Mouse (Mus musculus) cerebellum, adult 18-20 months (tissue): ENCODE measurements at regions not wholly inside any gene's neighbourhood (a gene's known extent, or its start where the extent isn't known, plus 50 kb on each side); places are given as distances from the start of the nearest gene placed in this dataset.

Experiments used
- DNase-seq, 2 experiments: peaks; one replicate each; pipeline ENCODE4 v3.0.0; 2021

- DNase-seq, result peak; percentile 3 to 4
Measured at GRCm38 (mm10) chr13:63627184-63627893, 53.9 kb upstream of the Ptch1 start.

DNA sequence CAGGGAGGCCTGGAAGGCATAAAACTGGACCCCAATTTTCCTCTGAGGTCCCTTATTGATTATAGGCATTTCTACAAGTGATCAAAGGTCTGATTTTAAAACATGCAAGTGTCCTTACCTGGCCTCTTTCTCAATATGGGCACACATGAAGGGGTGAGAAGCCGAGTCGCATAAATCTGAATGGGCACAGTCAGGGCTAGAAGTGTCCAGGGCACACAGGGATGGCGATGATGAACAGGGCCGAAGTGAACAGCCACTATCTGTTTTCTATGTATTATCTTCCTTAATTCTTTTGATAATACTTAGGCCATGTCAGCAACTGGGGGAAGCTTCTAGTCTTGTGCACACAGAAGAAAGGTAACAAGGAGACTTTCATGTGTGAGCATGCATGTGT lies 54.5 kb upstream of the Ptch1 start:
- DNase-seq, result no peak

- no peak for DNase-seq
Measured at GRCm38 (mm10) chr13:63631771-63632347, 58.5 kb upstream of the Ptch1 start.

GRCm38 (mm10) chr13:63634294-63634693 lies 60.9 kb upstream of the Ptch1 start:
- DNase-seq, result no peak

DNA sequence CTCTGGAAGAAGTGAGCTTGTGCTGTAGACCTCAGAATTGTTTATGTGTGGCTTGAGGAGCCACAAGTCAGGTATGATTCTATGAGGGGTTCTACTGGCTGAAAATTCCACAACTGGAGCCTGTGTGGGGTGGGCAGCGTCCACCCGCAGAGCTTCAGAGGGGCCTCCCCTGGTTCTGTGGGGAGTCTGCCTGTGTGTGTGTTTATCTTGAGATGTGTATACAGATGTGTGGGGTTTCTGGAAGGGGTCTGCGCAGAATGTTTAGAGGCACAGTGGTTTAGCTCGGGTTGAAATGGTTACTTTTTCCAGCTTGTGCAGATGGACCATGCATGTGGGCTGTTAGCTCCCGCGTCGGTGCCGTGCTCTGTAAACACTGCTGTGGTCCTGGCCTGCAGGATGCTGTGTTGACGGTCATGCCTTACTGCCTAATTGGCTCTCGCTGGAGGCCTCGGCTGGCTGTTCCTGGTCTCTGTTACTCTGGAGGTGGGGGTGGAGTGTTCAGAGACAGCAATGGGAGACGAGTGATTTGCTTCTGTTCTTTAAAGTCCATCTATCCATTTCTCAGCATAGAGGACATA lies 68.3 kb upstream of the Ptch1 start:
- no peak for DNase-seq

- DNase-seq, result peak; percentile 6 to 26
Measured at GRCm38 (mm10) chr13:63642617-63643016, 69.2 kb upstream of the Ptch1 start.

DNA sequence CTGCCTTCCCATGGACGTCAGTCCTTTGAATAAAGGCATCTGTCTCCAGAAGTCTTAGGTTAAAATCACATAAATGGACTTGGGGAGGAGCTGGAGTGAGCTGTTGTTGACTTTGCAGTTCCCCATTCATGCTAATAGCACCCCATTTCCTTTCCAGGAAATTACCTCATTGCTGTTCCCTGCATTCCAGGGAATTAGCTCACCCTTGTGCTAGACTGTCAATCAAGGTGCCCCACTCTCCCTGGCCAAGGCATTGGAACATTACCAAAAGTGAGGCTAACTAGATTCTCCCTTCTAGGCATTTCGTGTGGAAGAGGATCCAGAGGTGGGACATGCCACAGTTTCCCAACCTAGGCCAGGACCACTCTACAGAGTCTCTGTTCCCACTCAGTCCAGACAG lies 70.0 kb upstream of the Ptch1 start:
- DNase-seq, result no peak

DNA sequence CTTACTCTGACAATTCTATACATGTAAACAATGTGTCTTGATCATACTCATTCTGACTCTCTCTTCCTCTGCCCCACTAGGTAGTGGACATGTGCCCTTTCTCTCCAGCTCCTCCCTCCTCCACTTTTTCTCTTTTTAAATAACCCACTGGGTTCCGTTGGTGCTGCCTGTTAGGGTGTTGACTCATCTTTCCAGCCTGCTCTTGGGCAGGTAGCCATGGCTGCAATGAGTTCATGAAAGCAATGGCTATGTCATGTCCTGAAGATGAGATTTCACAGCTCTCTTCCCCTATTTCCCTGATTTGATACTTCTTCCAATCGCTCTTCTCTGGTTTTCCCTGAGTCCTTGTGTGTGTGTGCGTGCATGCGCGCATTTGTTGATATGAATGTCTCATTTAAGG lies 70.9 kb upstream of the Ptch1 start:
- DNase-seq, result no peak

DNA sequence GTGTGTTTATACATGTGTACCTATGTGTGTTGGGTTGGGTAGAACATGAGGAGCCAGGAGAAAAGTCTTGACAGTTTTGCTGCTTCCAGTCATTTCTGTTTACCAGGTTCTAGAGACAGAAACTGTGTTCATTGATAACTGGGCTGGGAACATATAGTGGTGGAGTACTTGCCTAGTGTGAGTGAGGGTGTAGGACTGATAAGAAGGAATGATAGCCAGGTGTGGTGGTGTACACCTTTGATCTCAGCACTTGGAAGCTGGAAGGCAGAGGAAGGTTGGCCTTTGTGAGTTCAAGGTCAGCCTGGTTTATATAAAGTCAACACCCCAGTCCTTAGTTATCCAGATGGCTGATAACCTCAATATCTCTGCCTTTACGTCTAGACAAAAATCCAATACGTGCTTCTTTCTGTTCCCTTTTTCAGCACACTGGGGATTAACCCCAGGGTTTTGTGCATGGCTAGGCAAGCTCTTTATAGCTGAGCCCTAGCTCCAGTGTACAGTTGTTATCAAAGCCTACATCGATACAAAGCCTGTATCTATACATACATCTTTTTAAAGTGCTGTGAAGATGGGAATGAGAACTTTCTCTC lies 75.8 kb upstream of the Ptch1 start:
- DNase-seq, result no peak

DNA sequence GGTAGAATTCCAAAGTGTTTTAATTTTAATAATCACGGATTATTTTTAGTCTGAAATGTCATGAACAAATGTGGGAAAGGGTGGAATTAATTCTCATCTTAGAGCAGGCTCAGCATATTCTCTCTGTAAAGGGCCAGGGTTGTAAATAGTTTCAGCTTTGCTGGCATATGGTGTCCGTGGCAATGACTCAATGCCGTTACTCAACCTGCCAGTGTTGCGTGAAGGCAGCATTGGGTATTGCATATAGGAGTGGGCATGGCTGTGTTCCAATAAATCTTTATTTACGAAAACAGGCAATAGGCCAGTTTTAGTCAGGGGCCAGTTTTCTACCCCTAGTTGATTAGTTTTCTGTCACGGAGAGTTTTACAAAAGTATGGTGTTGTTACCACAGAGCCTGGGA lies 81.1 kb upstream of the Ptch1 start:
- DNase-seq, result no peak

GRCm38 (mm10) chr13:63657115-63657514 lies 83.7 kb upstream of the Ptch1 start:
- no peak for DNase-seq

DNA sequence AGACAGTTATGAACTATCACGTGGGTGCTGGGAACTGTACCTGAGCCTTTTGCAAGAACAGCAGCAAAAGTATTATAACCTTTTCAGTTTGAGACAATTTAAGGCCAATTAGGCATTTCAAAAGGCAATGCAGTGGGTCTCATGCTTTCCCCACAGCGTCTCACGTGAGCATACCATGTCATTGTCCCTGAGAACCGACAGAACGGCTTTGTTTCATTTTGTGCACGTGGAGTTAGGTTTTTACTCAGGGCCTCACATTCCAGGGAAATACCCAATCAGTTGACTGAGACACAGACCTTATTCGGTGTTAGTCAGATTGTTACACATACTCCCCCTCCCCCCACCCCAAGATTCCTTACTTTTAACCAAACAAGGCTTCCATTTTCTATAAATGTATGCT lies 86.0 kb upstream of the Ptch1 start:
- DNase-seq, result no peak

GRCm38 (mm10) chr13:63660431-63660830 lies 87.0 kb upstream of the Ptch1 start:
- no peak for DNase-seq

DNA sequence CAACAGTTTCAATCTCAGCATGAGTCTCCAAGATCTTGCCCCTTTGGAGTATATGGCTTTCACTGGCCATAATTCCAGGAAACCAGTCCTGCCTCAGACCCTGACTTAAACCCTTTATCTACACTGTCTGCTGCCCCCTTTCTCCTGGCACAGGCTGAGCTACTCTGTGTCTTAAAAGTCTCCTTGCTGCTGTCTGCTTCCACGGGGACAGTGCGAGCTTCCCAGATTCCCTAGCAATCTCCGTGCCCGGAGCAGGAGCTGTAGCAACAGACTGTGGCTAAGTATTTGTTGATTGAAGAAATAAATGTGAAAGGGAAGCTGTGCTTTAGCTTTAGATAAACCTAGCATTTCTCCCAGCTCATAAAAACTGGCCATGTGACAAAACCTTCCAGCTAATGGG lies 95.2 kb upstream of the Ptch1 start:
- no peak for DNase-seq

GRCm38 (mm10) chr13:63669031-63669430 lies 95.6 kb upstream of the Ptch1 start:
- DNase-seq, result no peak

DNA sequence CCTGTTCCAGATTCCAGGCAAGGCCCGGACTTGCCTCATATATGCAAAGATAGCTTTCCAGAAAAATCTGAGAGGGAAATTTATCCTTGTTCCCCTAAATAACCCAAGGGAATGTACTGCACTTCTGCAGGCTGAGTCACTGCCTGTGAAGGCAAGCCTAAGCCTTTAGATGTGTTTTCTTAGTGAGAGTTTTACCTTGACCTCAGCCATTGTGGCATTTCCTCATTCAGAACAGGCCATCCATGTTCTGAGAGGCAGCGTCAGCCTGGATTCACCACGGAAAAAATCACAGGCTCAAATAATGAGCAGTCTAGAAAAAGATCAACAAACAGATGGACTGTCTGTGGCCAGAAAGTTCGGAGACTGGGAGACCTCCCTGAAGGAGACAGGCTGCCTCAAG lies 99.0 kb upstream of the Ptch1 start:
- DNase-seq, result no peak

GRCm38 (mm10) chr13:63677696-63678095 lies 104.3 kb upstream of the Ptch1 start:
- DNase-seq, result no peak

DNA sequence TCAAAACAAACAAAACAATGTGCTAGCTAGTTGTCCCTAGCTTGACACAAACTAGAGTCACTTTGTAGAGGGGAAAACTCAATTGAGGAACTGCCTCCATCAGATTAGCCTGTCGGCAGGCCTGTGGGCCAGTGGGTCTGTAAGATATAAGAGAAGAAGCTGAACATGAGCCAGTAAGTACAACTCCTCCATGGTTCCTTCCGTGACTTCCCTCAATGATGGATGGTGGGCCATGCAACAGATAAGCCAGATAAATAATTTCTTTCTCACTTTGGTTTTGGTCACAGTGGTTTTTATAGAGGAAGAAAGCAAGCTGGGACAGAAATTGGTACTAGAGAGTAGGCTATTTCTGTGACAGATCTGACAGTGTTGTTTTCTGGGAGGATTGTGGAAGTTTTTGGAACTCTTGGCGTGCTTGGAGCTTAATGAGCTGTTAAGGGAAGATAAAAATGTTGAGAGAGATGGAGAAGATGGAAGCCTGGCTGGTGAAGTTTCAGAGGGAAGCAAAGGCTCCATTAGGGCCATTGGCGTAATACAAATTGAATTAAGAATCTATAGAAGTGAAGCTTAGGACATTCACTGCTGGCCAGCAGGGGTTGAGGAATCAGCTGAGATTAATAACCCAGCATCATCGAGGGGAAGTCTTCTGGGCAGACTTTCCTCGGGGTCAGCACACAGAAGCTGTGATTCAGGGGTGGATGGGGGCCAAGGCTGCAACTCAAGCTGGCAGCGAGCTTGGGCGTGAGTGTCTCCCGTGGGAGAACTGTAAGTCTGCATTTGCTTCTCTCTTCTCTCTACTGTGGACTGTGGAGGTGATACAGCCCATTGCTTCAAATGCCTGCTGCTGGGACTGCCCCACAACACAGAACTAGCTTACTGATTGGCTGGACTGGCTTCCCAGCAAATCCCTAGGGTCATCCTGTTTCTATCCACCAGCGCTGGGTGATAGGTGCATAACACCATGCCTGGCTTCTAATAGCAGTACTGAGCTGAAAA lies 105.2 kb upstream of the Ptch1 start:
- no peak for DNase-seq

DNA sequence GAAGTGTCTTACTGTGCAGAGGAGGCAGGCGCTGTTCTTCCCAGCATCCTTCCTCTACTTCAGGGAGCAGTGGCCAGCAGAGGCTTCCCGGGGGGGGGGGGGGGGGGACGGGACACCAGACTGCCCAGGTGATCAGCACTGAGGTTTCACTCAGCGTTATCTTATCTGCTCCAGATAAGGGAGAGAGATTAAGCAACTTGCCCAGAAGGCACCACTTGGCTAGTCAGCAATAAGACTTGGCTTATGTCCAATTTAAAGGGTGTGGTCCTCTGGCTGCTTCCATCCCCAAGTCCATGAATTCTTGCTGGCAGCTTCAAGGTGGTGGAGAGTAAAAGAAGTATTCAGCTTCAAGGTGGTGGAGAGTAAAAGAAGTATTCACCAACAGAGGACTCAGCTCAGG lies 108.9 kb upstream of the Ptch1 start:
- no peak for DNase-seq

- peak; percentile 9 to 21 for DNase-seq
Measured at GRCm38 (mm10) chr13:63691974-63692373, 118.6 kb upstream of the Ptch1 start.

DNA sequence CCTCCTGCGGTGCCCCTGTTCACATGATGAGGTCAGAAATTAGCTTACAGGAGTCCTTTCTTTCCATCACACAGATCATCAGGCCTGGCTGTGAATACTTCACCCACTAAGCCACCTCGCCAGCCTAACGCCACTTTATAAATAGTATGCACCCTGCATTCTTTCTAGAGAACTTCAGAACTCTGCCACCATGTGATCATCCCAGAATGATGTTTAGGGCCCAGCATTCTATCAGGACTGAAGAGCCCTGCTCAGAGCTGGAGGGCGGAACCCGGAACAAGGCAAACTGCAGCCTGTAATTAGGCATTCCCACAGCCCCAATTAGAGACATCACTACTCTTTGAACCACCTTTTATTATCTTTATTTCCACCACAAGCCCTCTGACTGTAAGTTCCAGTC lies 120.2 kb upstream of the Ptch1 start:
- no peak for DNase-seq

GRCm38 (mm10) chr13:63696399-63696798 lies 118.6 kb upstream of the Ercc6l2 start:
- peak; percentile 5 to 8 for DNase-seq

GRCm38 (mm10) chr13:63699624-63700023 lies 115.4 kb upstream of the Ercc6l2 start:
- DNase-seq, result no peak
